Mouse (Mus musculus) frontal cortex, postnatal 10 days (tissue): ENCODE measurements around the gene Sfmbt2.

Experiments used
- DNase-seq, 2 experiments: peaks; one replicate each; pipeline ENCODE4 v3.0.0; 2022; ENCODE audit warnings: low spot score in 2 of 2, mixed read lengths in 1 of 2

The Sfmbt2 gene

DNA sequence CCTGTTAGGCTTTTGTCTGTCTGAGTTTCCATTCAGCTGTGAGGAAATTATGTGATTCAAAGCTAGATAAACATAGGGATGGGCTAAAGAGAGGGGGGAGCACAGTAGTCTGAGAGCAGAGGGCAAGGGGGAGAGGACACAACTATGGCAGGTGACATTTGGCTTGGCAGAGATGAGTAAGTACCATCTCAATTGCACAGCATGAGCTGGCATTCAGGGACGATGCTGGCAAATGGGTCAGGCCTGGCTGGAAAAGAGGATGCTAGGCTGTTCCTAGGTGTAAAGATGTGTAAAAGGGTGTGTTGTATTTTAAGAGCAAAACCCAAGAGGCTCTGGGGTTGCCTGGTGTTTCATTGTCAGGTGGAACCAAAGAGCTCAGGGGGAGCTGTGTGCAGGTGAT, 188.5 kb downstream of the Sfmbt2 start:
- DNase-seq, result no peak

DNA sequence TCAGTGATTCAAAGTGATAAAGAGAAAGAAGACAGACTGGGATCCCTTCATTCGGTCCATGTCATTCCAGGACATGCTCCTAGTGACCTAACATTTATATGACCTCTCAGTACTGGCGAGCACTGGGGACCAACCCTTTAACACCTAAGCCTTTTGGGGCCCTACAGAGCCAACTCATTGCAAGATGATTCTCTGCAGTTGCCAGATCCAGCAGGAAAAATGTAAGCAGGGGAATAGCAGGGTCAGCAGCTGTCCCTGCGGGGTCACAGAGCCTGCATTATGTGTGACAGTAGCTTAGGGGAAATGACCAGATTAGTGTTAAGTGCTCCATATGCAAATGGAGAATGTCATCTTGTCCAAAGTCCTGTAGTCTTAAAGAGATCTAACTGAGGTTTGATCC, 195.2 kb downstream of the Sfmbt2 start:
- no peak for DNase-seq

DNA sequence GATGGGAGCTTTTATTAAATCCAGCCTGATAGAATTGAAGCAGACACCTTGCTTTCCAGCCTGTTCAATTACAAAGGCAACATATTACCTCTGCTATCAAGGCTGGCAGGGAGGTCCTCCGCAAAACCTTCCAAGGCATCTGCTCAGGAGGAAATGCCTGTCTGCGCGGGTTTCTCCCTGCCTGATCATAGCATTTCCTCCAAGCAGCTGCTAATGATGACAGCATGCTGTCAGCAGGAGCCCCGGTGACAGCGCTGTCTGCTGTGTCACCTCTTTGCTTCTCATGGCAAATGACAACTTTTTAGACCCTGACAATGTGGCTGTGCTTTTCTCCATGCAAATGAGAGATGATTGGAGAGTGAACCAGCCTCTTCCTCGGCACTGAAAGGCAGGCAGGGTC, 199.1 kb downstream of the Sfmbt2 start:
- no peak for DNase-seq

DNA sequence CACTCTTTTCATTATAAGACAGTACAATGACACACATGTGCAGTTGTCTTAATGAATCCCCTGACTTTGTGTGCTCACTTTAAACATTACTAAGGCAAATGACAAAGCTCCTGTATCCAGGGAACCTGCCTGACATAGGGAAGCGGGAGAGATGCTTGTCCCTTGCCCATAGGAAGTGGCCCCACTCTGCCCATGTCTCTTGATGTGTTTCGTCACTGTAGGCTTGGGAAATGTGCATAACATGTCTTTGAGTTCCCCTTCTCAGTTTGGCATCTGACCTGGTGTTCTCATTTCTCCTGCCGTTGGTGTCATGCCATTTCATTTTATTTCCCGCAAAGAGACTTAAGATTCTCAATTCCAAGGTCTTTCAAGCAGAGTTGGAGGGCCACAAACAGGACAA, 202.0 kb downstream of the Sfmbt2 start:
- DNase-seq, result no peak

DNA sequence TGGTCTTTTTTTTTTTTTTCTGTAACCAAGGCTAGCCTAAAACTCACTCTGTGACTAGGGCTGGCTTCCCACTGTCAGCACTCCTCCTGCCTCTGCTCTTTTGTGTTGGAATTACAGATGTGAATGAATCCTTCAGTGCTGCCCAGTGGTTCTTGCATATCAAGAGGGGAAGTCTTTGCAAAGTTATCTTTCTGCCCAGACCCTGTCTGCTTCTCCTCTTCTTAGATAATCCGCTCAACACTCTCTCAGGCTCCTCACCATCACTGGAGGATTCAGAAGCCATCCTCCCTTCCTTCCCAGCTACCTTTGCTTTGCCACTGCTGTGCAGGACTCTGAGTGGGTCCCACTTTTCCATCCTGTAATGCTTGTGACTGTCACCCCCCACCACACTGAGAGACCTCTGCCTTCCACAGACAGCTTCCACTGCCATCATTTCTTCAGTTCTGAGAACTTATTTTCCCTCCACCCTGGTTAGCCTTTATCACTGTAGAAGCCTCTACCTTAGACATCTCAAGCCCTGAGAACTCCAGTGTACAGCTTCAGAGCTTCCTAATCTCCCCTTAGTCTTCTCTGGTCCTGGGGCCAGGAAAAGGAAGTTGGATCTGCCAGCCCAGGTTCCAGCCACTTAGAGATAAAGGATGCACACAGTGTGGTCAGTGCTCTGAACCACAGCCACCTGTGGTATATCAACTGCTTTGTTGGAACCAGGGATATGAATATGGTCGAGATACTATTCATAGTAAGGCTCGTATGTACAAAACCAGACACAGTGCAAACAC, 205.8 kb downstream of the Sfmbt2 start:
- DNase-seq, result no peak

- no peak for DNase-seq
Observed at GRCm38 (mm10) chr2:10582673-10583072, 212.4 kb downstream of the Sfmbt2 start.

DNA sequence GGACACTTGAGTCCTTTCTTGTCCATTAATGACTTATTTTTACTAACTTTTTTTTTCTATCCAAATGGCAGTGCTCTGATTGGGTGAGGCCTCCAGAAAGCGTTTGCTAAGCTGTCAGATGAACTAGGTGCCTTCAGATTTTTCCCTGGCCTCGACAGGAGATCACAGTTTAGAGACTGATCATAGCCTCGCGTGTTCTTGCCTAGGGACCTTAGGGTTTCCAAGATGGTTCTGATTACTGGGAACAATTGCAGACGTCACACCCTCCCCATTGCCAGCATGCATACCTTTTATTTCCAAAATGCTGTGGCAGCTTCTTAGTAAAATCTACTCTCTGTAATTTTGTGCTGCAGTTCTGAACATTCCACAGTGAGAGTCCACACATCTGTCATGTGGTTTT, 212.8 kb downstream of the Sfmbt2 start:
- DNase-seq, result no peak

GRCm38 (mm10) chr2:10591310-10591709, 221.0 kb downstream of the Sfmbt2 start:
- no peak for DNase-seq

DNA sequence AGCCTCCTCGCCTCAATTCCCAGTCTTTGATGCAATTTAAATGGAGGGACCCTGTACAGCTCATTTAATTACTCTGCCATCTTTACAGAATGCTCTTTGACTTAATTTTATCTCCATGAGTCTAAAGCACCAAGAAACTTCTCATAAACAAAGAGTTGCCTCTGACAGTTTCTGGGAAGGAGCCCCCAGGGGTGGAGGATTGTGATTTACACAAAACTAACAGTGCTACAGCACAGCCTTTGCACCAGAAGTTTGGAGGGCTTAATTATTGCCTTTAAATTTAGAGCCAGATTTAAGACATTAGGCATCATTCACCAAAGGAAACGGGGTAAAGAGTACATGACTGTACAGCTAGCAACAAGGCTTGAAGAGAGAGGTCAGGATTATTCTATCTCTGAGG, 245.2 kb downstream of the Sfmbt2 start:
- no peak for DNase-seq
